Mouse (Mus musculus) embryonic stem cell, embryonic (primary cell): ENCODE measurements around the gene Atp6ap2.
"Not testable (repeated sequence)": the region's sequence is repeated elsewhere in the genome, so short reads cannot be mapped to it uniquely, and the experiment has no call there.

ENCODE experiments used
- CTCF ChIA-PET, 4 experiments: fragments of 300-600 bp in 2 of 4; fragments of 350-600 bp in 2 of 4; sonication (Branson Sonifier 250); formaldehyde crosslinking; loops; one replicate each; lab custom pipeline; 2022; ENCODE audit warnings: inconsistent platforms in 2 of 4; lab: Charles Lee
- POLR2A ChIA-PET, 4 experiments: fragments of 300-600 bp in 2 of 4; fragments of 350-600 bp in 2 of 4; sonication (Branson Sonifier 250); formaldehyde crosslinking; loops; one replicate each; lab custom pipeline; 2022; ENCODE audit warnings: antibody characterized with exemption in 4 of 4, inconsistent platforms in 1 of 4; lab: Charles Lee

The Atp6ap2 gene

DNA sequence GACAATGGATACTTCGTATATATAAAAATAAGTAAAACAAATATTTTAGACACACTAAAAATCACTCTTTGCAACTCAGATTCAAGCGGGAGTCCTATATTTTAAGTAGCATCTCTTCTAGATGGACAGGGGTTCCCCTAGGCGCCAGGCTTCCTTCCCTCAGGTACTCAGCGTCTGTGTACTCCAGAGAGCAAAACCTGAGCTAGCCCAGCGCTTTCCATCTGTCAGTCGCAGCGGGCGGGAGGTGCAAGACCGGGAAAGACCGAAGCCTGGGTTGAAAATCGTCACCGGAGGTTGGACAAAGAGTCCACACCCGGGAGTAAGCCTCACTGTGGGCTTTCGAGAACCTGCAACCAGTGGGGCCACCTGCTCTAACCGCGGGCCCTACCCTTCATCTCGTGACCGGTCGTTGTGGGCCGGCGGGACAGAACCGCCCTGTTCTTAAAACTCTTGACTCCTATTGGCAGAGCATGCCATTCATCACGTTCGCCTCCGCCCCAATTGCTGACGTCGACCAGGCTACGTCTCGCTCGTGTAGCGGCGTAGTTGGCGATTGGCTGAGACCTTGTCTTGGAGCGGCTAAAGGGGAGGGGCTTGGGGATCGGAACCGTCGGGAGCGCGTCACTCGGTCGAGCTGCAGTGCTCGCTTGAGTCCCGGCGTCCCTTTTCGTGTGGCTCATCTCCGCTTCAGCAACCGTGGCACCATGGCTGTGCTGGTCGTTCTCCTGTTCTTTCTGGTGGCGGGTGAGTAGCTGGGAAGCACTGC lies at the start of gene Atp6ap2:
Gene Atp6ap2, plus strand, starts transcription at position 610 of the 766 bp plus-strand sequence.
- POLR2A ChIA-PET = interaction anchor here in 3 of 4 experiments (0.6 to 4.1 kb wide), 23 partner anchors 10 to 693 kb away, joined by 3 to 28 read pairs (median 3); partner anchors contain the start of genes 1810030O07Rik (in 2 of the 3), Bcor (in 1 of the 3), Ddx3x (in 1 of the 3) and Med14 (in 1 of the 3)
- CTCF ChIA-PET = interaction anchor here in 1 of 4 experiments (1.0 kb wide), 1 partner anchor 25 kb away, joined by 3 read pairs; no protein-coding TSS in a partner anchor

- ChIA-PET CTCF (interaction anchor here in 2 of 4 experiments (0.5 to 1.1 kb wide), 11 partner anchors 14 to 1023 kb away, joined by 3 to 14 read pairs (median 3); no protein-coding TSS in a partner anchor), POLR2A (interaction anchor here in 2 of 4 experiments (0.5 to 0.6 kb wide), 2 partner anchors 53 to 671 kb away, joined by 3 to 7 read pairs; no protein-coding TSS in a partner anchor)
Observed at GRCm38 (mm10) chrX:12544417-12544816, 43.2 kb upstream of the Atp6ap2 start.

- ChIA-PET CTCF (no interaction called here), POLR2A (no interaction called here)
Observed at GRCm38 (mm10) chrX:12557086-12557485, 30.5 kb upstream of the Atp6ap2 start.

- CTCF ChIA-PET = no interaction called here
- POLR2A ChIA-PET = interaction anchor here in 1 of 4 experiments (0.6 kb wide), 1 partner anchor 430 kb away, joined by 4 read pairs; no protein-coding TSS in a partner anchor
Observed at GRCm38 (mm10) chrX:12571407-12571806, 16.2 kb upstream of the Atp6ap2 start.

GRCm38 (mm10) chrX:12577936-12578335 lies 9.7 kb upstream of the Atp6ap2 start:
- POLR2A ChIA-PET = interaction anchor here in 2 of 4 experiments (0.6 to 2.2 kb wide), 3 partner anchors 10 to 21 kb away, joined by 3 to 5 read pairs (median 3); partner anchors contain the start of gene Atp6ap2 (in 1 of the 2)
- CTCF ChIA-PET = no interaction called here

DNA sequence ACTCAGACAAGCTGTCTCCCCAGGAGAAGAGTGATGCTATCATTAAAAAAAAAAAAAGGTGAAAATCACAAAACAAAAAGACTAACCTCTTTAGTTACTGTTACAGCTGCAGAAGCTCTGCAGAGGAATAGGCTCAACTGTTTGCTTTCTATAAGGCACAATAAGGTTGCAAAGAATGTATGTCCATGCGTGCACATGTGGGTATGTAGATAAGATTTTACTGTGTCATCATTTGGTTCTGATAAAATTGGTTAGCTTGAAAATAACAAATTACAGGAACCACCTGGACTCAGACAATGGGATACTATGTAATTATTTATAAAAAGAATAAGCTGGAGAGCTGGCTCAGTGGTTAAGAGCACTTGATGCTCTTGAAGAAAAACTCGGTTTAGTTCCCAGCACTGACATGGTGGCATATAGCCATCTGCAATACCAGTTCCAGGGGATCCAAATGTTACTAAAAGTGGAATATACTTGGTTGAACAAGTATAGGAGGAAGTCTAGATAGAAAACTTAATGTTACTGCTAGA lies 9.2 kb upstream of the Atp6ap2 start:
- POLR2A ChIA-PET = interaction anchor here in 2 of 4 experiments (0.5 to 2.2 kb wide), 4 partner anchors 10 to 92 kb away, joined by 3 to 5 read pairs (median 3); partner anchors contain the start of gene Atp6ap2 (in 1 of the 2)
- CTCF ChIA-PET = no interaction called here

GRCm38 (mm10) chrX:12583261-12583660 lies 4.3 kb upstream of the Atp6ap2 start:
- CTCF ChIA-PET = no interaction called here
- POLR2A ChIA-PET = interaction anchor here in 1 of 4 experiments (0.5 to 1.5 kb wide), 2 partner anchors 53 to 331 kb away, joined by 3 read pairs; no protein-coding TSS in a partner anchor

DNA sequence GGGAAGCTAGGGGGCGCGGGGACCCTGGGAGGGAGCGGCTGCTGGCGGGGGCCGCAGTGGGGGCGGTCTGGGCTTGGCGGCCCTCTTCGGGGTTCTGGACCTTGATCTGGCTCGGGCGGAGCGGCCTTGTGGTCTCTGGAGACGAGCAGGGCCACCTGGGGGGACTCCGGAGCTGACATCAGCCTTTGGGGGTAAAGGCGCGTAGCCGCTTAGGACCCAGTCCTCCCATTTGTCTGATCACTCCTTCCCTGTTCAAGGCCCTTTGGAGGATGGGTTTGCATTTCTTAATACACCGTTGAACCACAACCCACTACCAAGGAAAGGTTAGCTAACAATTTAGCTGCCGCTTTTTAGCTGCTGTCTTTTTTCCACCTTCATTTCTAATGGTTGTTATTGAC lies 356 bp downstream of the Atp6ap2 start:
- ChIA-PET CTCF (interaction anchor here in 1 of 4 experiments (1.0 kb wide), 1 partner anchor 24 kb away, joined by 3 read pairs; no protein-coding TSS in a partner anchor), POLR2A (interaction anchor here in 3 of 4 experiments (0.6 to 4.1 kb wide), 27 partner anchors 9 to 693 kb away, joined by 3 to 28 read pairs (median 4); partner anchors contain the start of genes 1810030O07Rik (in 2 of the 3), Bcor (in 1 of the 3), Ddx3x (in 1 of the 3) and Med14 (in 1 of the 3))

GRCm38 (mm10) chrX:12591401-12591943 lies 3.9 kb downstream of the Atp6ap2 start:
- POLR2A ChIA-PET = interaction anchor here in 3 of 4 experiments (0.5 to 1.4 kb wide), 5 partner anchors 10 to 125 kb away, joined by 3 to 4 read pairs (median 3); no protein-coding TSS in a partner anchor
- CTCF ChIA-PET = interaction anchor here in 1 of 4 experiments (0.6 kb wide), 1 partner anchor 47 kb away, joined by 5 read pairs; no protein-coding TSS in a partner anchor

DNA sequence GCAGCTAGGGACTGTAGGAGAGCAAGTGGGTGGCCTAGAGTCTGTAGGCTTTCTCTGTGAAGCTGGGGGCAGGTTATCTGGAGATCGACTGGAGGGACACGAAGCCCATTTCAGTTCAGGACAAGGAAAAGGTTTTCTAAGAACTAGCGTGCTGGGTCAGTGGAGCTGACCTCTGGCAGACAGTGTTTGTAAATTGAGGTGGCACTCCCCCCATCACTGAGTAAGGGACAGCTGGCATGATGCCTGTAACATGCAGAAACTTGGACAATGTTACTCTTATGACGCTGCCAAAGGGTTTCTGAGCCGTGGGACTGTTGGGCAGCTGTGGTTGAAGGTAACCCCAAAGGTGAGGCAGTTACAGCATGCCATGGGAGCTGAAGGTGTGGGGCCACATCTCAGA lies 4.4 kb downstream of the Atp6ap2 start:
- ChIA-PET CTCF (interaction anchor here in 1 of 4 experiments (0.6 kb wide), 1 partner anchor 48 kb away, joined by 5 read pairs; no protein-coding TSS in a partner anchor), POLR2A (interaction anchor here in 2 of 4 experiments (0.8 to 1.1 kb wide), 3 partner anchors 10 to 18 kb away, joined by 3 read pairs; no protein-coding TSS in a partner anchor)

- CTCF ChIA-PET = no interaction called here
- POLR2A ChIA-PET = interaction anchor here in 2 of 4 experiments (0.5 to 0.6 kb wide), 2 partner anchors 16 to 317 kb away, joined by 3 read pairs; no protein-coding TSS in a partner anchor
Observed at GRCm38 (mm10) chrX:12593824-12594223, 6.2 kb downstream of the Atp6ap2 start.

DNA sequence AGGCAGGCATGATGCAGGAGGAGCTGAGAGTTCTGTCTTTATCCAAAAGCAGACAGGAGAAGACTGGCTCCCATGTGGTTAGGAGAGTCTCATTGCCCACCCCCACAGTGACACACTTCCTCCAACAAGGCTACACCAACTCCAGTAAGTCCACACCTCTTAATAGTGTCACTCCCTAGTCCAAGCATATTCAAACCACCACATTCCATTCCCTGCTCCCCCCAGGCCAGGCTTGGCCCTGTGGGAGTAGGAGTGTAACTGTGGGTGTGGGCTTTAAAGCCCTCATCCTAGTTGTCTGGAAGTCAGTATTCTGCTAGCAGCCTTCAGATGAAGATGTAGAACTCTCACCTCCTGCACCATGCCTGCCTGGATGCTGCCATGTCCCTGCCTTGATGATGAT lies 22.9 kb downstream of the Atp6ap2 start:
- POLR2A ChIA-PET = interaction anchor here in 1 of 4 experiments (0.6 to 3.1 kb wide), 9 partner anchors 9 to 229 kb away, joined by 3 to 18 read pairs (median 3); no protein-coding TSS in a partner anchor
- CTCF ChIA-PET = not testable (repeated sequence)

DNA sequence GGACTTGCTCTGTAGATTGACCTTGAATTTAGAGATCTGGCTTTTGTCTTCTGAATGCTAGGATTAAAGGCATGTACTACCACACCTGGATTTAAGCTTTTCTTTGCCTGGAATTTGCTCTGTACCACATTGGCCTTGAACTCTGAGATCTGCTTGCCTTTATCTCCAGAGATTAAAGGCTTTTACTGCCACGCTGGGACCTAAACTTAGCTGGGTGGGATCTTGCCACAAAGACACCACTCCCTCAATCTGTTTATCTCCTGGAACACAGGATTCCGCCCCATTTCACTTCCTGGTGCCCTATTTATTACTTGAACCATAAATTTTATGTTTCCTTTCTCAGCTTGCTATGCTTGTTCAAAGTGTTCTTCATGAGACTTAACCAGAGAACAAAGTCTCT lies 23.6 kb downstream of the Atp6ap2 start:
- ChIA-PET POLR2A (interaction anchor here in 3 of 4 experiments (0.6 to 3.1 kb wide), 9 partner anchors 9 to 437 kb away, joined by 3 to 18 read pairs (median 4); no protein-coding TSS in a partner anchor), CTCF (interaction anchor here in 1 of 4 experiments (1.6 kb wide), 1 partner anchor 12 kb away, joined by 3 read pairs; no protein-coding TSS in a partner anchor)

DNA sequence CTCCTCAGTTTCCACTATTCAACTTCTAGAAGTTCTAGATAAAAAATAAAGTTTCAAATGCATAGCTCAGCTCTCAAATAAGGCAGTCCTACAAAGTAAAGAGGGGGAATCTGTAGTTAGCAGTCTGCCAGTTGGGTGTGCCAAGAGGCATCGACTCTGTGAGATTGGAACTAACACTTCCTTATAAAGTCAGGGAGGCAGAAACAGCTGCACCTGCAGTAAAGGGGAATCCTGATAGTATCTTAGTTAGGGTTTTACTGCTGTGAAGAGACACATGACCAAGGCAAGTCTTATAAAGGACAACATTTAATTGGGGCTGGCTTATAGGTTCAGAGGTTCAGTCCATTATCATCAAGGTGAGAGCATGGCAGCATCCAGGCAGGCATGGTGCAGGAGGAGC lies 24.8 kb downstream of the Atp6ap2 start:
- CTCF ChIA-PET = interaction anchor here in 3 of 4 experiments (0.7 to 1.6 kb wide), 3 partner anchors 13 to 25 kb away, joined by 3 read pairs; partner anchors contain the start of gene Atp6ap2 (in 1 of the 3)
- POLR2A ChIA-PET = interaction anchor here in 3 of 4 experiments (0.6 to 3.1 kb wide), 14 partner anchors 8 to 228 kb away, joined by 3 to 18 read pairs (median 4); partner anchors contain the start of gene Atp6ap2 (in 1 of the 3)

- CTCF ChIA-PET = interaction anchor here in 1 of 4 experiments (0.6 kb wide), 1 partner anchor 28 kb away, joined by 3 read pairs; no protein-coding TSS in a partner anchor
- POLR2A ChIA-PET = interaction anchor here in 2 of 4 experiments (0.6 to 1.4 kb wide), 4 partner anchors 11 to 22 kb away, joined by 3 to 5 read pairs (median 4); no protein-coding TSS in a partner anchor
Observed at GRCm38 (mm10) chrX:12625131-12625530, 37.5 kb downstream of the Atp6ap2 start.

GRCm38 (mm10) chrX:12644976-12645375 lies 57.4 kb downstream of the Atp6ap2 start:
- POLR2A ChIA-PET = no interaction called here
- CTCF ChIA-PET = no interaction called here

DNA sequence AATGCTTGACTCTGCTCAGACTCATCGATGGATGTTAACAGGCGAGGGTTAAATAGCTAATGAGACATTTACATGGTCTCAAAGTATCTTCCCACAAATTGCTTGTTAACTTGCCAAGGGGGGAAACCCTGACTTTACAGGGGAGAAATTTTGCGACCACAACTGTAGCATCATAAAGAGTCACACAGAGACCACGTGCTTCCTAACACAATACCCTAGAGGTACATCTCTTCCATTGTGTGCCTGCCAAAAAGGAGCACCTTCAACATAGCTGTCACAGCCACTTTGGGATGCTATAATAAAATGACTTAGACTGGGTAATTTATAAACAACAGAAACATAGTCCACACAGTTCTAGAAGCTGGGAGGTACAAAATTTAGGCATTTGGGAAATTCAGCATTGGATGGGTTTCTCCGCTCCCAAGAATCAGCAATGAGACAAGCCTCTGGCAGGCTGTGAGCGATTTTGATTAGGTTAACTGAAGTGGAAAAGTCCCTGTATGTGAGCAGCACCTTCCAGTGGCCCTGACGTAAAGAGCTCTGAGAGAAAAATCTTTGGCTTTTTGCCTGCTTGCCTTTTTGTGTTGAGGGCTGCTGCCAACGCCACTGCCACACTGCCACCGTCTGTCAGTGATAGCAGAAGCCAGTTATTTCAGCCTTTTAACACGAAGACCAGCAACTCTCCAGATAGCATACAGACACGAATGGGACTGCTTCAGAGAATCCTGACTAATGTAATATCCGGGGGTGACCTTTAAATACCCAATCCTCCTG lies 58.1 kb downstream of the Atp6ap2 start:
- CTCF ChIA-PET = interaction anchor here in 1 of 4 experiments (0.6 kb wide), 1 partner anchor 104 kb away, joined by 4 read pairs; no protein-coding TSS in a partner anchor

More for the DNA sequence above, 58.1 kb downstream of the Atp6ap2 start:
- POLR2A ChIA-PET = interaction anchor here in 2 of 4 experiments (1.0 to 1.7 kb wide), 2 partner anchors 21 to 28 kb away, joined by 3 read pairs; partner anchors contain the start of gene 1810030O07Rik (in 1 of the 2)
